Mouse (Mus musculus): ENCODE measurements around the gene Cyyr1. TPM values are rescaled to one million over a fixed set of nuclear protein-coding genes. Genes with fewer than 3 reads are reported as not detected.
"Not testable (repeated sequence)": the region's sequence is repeated elsewhere in the genome, so short reads cannot be mapped to it uniquely, and the experiment has no call there.

The Cyyr1 gene
- 2.8 and 3.8 TPM in 2 replicates for polyA plus RNA-seq (2014; fragmentation: Nextera tagmentation; extraction: Ambion mirVana)

DNA sequence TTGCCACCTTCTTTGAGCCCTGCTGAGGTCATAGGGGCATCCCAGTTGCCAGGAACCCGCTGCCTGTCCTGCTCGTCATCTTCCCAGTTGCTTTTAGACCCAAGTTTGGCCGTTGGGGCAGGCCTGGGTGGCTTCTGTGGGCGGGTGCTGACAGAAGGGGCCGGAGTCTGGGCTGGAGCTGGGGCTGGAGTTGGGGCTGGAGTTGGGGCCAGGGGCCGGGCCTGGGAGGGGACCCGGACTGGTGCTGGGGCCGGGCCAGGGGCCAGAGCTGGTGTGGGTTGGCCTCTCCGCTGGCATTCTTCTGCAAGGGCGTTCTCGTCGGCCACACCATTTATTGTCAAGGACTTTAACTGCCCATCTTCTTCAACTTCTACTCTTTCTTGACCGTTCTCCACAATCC lies at the start of gene Cyyr1:
Gene Cyyr1, minus strand, starts transcription at position 101 of the 400 bp plus-strand sequence.
- not testable (repeated sequence) for H3K27me3 ChIP-seq (ENCODE audit: control insufficient read depth, insufficient read depth, low read length); DNase-seq (ENCODE audit: low spot score, missing footprints); H3K36me3 ChIP-seq (ENCODE audit: control insufficient read depth, insufficient read depth, low read length); H3K4me1 ChIP-seq (ENCODE audit: control insufficient read depth, insufficient read depth, low read length); H3K4me3 ChIP-seq (ENCODE audit: low read depth, low read length); H3K27ac ChIP-seq (ENCODE audit: low read depth, low read length); H3K9me3 ChIP-seq (ENCODE audit: control insufficient read depth, low read length); H3K4me2 ChIP-seq; H3K9ac ChIP-seq (ENCODE audit: low read length); ATAC-seq (ENCODE audit: low FRiP score)
- WGBS, result 64% methylated on average over 7 of the region's 13 CpGs

DNA sequence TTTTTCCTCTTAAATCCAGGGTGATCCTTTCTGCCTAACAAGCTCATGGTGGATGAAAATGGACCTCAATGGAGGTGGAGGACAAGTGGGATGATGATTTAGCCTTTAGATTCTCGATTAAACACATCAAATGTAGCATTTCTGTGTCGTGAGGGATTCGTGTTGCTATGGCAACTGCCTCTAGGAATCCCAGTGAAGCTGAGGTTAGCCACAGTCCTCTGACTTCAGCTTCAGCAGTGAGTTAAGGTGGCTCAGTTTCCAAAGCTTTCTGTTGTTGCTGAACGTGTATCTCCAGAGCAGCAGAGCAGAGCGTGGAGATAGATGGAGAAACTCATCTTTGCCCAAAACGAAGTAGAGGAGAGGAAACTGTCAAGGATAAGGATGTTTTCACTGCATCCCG lies 35.6 kb upstream of the Cyyr1 start:
- ATAC-seq (ENCODE audit: low FRiP score) (no peak), DNase-seq (ENCODE audit: low spot score, missing footprints) (no peak)
- H3K9me3 ChIP-seq (ENCODE audit: control insufficient read depth, low read length), result no peaks in the 10 kb centered on the region
- no peak overlapping the region for H3K4me2 ChIP-seq
- no peak overlapping the region for H3K4me3 ChIP-seq (ENCODE audit: low read depth, low read length)
- H3K27me3 ChIP-seq (ENCODE audit: control insufficient read depth, insufficient read depth, low read length), result no peaks in the 10 kb centered on the region
- no peak overlapping the region for H3K9ac ChIP-seq (ENCODE audit: low read length)
- WGBS, result 56% methylated on average over 7 of the region's 7 CpGs
- H3K27ac ChIP-seq (ENCODE audit: low read depth, low read length), result no peak overlapping the region
- H3K4me1 ChIP-seq (ENCODE audit: control insufficient read depth, insufficient read depth, low read length), result no peaks in the 10 kb centered on the region
- no peaks in the 10 kb centered on the region for H3K36me3 ChIP-seq (ENCODE audit: control insufficient read depth, insufficient read depth, low read length)

DNA sequence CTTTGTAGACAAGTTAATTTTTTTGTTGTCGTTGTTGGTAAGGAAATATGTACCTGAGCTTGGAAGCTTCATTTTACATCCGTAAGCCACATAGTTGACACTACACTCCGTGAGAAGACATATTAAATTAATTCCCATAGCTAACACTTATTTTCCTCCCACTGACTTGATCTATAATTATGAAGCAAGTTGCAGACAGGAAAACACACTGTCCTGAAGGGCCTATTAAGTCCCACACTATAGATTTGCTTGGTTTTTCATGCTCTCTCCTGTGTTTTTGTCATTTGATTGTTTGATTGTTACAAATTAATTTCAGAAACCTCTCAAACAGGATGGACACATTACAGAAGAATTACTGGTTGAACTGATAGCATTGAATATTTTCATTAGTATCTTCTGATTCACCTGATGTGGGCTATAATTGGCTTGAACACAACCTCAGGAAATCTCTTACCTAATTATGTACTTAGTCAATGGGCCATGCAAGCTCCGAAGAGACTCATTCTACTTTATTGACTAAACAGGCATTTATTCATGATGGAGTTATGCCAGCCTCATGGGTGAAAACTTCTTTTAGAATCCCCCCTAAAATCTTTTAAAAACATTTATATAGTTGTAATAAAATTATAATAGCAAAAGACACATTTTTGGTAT lies 34.5 kb upstream of the Cyyr1 start:
- Histone ChIP-seq H3K4me3 (ENCODE audit: low read depth, low read length) (no peak overlapping the region), H3K9ac (ENCODE audit: low read length) (no peak overlapping the region), H3K36me3 (ENCODE audit: control insufficient read depth, insufficient read depth, low read length) (no peaks in the 10 kb centered on the region), H3K4me1 (ENCODE audit: control insufficient read depth, insufficient read depth, low read length) (no peaks in the 10 kb centered on the region), H3K4me2 (no peak overlapping the region), H3K27ac (ENCODE audit: low read depth, low read length) (no peak overlapping the region), H3K27me3 (ENCODE audit: control insufficient read depth, insufficient read depth, low read length) (no peaks in the 10 kb centered on the region), H3K9me3 (ENCODE audit: control insufficient read depth, low read length) (no peaks in the 10 kb centered on the region)
- DNase-seq (ENCODE audit: low spot score, missing footprints) (no peak), ATAC-seq (ENCODE audit: low FRiP score) (no peak)
- 92% methylated on average over 4 of the region's 4 CpGs for WGBS

DNA sequence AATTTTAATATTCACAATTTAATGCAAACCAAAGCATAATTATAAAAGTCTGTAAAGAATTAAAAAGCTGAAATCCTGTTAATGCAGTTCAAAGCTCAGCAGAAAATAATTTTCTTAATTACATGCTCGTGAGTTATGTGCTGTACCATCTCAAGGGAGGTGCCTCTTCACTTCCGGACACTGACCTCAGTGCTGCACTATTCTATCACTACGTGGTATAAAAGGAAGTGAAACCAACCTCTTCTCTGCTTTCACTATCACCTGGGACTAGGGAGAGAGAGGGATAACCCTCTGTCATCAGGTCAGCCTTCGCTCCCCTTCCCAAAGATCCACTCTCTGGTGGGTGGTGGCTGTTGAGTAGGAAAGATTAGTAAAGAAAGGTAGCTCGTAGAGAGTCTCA lies 13.3 kb upstream of the Cyyr1 start:
- Histone ChIP-seq H3K9me3 (ENCODE audit: control insufficient read depth, low read length) (no peaks in the 10 kb centered on the region), H3K4me3 (ENCODE audit: low read depth, low read length) (no peak overlapping the region), H3K27me3 (ENCODE audit: control insufficient read depth, insufficient read depth, low read length) (no peaks in the 10 kb centered on the region), H3K4me1 (ENCODE audit: control insufficient read depth, insufficient read depth, low read length) (no peaks in the 10 kb centered on the region), H3K4me2 (no peak overlapping the region), H3K27ac (ENCODE audit: low read depth, low read length) (no peak overlapping the region), H3K9ac (ENCODE audit: low read length) (no peak overlapping the region), H3K36me3 (ENCODE audit: control insufficient read depth, insufficient read depth, low read length) (no peaks in the 10 kb centered on the region)
- 86% methylated on average over 5 of the region's 5 CpGs for WGBS
- no peak for ATAC-seq (ENCODE audit: low FRiP score)
- DNase-seq (ENCODE audit: low spot score, missing footprints), result peak; percentile 28

DNA sequence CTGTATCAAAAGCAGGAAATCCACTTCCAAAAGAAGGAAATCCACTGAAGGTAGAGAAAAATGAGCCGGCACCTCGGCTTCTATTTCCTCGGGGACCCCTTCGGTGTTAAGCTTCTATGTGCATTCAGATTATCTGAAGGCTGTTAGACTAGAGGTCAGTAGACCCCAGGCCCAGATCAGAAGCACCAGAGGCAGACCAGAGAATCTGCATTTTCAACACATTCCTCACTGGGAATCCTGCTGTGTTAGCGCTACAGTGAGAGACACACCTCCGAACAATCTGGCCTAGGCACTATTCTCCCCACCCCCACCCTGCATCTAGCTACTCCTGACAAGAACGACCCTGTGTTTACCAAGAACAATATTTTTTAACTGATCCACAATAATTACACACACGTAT lies 641 bp upstream of the Cyyr1 start:
- no peak overlapping the region for H3K9ac ChIP-seq (ENCODE audit: low read length)
- peak; percentile 65 for DNase-seq (ENCODE audit: low spot score, missing footprints)
- H3K4me2 ChIP-seq, result no peak overlapping the region
- WGBS, result 46% methylated on average over 8 of the region's 8 CpGs
- H3K27me3 ChIP-seq (ENCODE audit: control insufficient read depth, insufficient read depth, low read length), result no peaks in the 10 kb centered on the region
- H3K4me1 ChIP-seq (ENCODE audit: control insufficient read depth, insufficient read depth, low read length), result peaks cover 5% of the 10 kb centered on the region; the same call in 1 of the 2 replicates
- no peak overlapping the region for H3K4me3 ChIP-seq (ENCODE audit: low read depth, low read length)
- no peaks in the 10 kb centered on the region for H3K9me3 ChIP-seq (ENCODE audit: control insufficient read depth, low read length)
- no peak for ATAC-seq (ENCODE audit: low FRiP score)
- H3K27ac ChIP-seq (ENCODE audit: low read depth, low read length), result no peak overlapping the region
- H3K36me3 ChIP-seq (ENCODE audit: control insufficient read depth, insufficient read depth, low read length), result no peaks in the 10 kb centered on the region

DNA sequence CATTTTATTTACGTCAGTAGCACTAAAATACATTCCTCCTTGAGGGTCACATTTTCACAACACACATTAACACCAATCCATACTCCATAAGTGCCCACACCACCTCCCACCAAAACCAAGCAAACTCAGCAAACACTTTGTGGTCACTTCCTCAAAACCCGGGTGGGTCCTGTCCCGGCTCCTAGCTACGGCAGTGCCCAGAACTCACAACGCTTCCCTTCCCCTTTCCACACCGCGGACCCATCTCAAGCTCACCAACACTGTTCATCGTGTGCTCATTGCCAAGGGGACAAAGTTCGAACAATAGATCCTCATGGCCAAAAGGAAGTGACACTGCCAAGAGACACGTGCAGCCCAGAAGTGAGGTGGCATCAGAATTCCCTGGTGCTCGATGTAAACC lies 1.2 kb downstream of the Cyyr1 start:
- H3K27me3 ChIP-seq (ENCODE audit: control insufficient read depth, insufficient read depth, low read length); H3K27ac ChIP-seq (ENCODE audit: low read depth, low read length); DNase-seq (ENCODE audit: low spot score, missing footprints); H3K36me3 ChIP-seq (ENCODE audit: control insufficient read depth, insufficient read depth, low read length); H3K9me3 ChIP-seq (ENCODE audit: control insufficient read depth, low read length); H3K4me3 ChIP-seq (ENCODE audit: low read depth, low read length); H3K4me1 ChIP-seq (ENCODE audit: control insufficient read depth, insufficient read depth, low read length); H3K4me2 ChIP-seq; ATAC-seq (ENCODE audit: low FRiP score); H3K9ac ChIP-seq (ENCODE audit: low read length): not testable (repeated sequence)
- 89% methylated on average over 1 of the region's 11 CpGs for WGBS

DNA sequence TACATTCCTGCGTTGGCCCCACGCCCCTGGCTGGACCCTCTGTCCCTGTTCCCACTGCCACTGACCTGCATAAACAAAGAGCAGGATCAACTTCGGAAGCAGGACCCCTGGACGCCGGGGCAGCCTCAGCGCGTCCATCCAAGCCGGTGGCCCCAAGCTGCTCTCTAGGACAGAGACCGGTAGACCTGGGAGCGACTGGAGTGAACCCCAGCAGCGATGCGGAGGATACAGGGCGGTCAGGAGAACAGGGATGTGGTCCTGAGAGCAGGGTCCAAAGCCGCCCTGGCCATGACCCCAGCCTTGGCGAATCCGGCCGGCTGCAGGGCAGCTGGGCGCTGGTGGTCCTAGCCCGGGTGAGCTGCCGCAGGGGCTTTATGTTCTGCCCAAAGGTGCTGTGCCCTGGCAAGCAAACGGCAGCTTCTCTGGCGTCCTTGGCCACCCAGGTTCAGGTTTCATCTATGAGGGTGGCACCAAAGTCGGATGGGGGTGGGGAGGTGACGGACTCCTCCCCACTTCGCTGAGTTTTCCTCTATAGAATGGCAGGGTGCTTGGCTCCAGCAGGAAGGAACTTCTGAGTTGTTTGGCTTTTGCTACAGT lies 3.1 kb downstream of the Cyyr1 start:
- WGBS, result under 1% methylated on average over 25 of the region's 25 CpGs
- H3K4me2 ChIP-seq, result peak overlapping the region; percentile 68
- H3K36me3 ChIP-seq (ENCODE audit: control insufficient read depth, insufficient read depth, low read length), result no peaks in the 10 kb centered on the region
- DNase-seq (ENCODE audit: low spot score, missing footprints), result peak; percentile 95
- H3K27me3 ChIP-seq (ENCODE audit: control insufficient read depth, insufficient read depth, low read length), result no peaks in the 10 kb centered on the region
- ATAC-seq (ENCODE audit: low FRiP score), result peak; percentile 74
- no peak overlapping the region for H3K27ac ChIP-seq (ENCODE audit: low read depth, low read length)
- peaks cover 5% of the 10 kb centered on the region; the same call in 1 of the 2 replicates for H3K4me1 ChIP-seq (ENCODE audit: control insufficient read depth, insufficient read depth, low read length)
- H3K9me3 ChIP-seq (ENCODE audit: control insufficient read depth, low read length), result no peaks in the 10 kb centered on the region
- H3K4me3 ChIP-seq (ENCODE audit: low read depth, low read length), result peak overlapping the region; percentile 40
- H3K9ac ChIP-seq (ENCODE audit: low read length), result peak overlapping the region; percentile 74

DNA sequence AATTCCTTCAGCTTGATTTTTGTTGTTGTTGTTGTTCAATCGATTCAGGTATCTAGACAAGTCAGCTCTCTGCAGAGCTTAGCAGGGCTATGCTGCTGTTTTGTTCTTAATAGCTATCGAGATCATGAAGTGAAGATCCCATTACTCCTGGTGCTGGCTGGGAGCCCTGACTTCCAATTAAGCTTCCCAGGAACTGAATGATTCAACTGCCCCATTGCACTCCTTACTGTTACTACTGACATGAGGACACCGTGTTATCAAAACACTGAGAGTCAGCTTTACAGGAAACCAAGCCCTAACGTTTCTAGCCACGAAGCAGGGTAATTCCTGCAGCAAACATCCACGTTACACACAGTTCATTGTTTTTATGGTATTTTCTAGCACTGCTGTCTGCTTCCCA lies 6.7 kb downstream of the Cyyr1 start:
- no peak for ATAC-seq (ENCODE audit: low FRiP score)
- WGBS, result 83% methylated on average over 6 of the region's 6 CpGs

DNA sequence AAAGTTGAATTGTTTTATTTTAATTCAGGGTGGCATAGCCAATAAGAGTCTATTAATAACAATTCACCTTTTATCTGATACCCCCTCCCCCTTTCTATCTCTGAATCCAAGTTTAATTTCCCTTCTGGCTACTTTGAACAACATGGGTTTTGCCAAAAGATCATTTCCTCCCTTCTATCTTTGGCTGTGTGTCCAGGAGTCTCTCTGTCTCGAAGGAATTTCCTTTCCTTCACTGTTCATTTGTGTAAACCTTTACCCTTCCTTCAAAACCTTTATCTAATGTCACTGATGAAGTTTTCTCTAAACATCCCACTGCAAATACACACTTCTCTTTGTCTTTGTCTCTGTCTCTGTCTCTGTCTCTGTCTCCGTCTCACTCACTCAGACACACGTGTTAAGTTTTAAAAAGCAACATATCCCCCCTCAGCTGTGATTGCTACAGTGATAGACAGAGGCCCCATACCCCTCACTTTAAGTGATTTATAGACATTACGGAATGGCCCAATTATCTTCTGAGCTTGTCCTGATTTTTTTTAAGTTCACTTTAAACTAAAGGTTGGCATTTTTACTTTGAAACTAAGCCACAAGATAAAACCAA lies 11.4 kb downstream of the Cyyr1 start:
- Histone ChIP-seq H3K27me3 (ENCODE audit: control insufficient read depth, insufficient read depth, low read length) (no peaks in the 10 kb centered on the region), H3K27ac (ENCODE audit: low read depth, low read length) (no peak overlapping the region), H3K9ac (ENCODE audit: low read length) (no peak overlapping the region), H3K4me3 (ENCODE audit: low read depth, low read length) (no peak overlapping the region), H3K4me2 (no peak overlapping the region), H3K4me1 (ENCODE audit: control insufficient read depth, insufficient read depth, low read length) (no peaks in the 10 kb centered on the region), H3K9me3 (ENCODE audit: control insufficient read depth, low read length) (no peaks in the 10 kb centered on the region), H3K36me3 (ENCODE audit: control insufficient read depth, insufficient read depth, low read length) (no peaks in the 10 kb centered on the region)
- WGBS, result 82% methylated on average over 4 of the region's 4 CpGs
- ATAC-seq (ENCODE audit: low FRiP score) (no peak), DNase-seq (ENCODE audit: low spot score, missing footprints) (no peak)

More for the DNA sequence above, 6.7 kb downstream of the Cyyr1 start:
- Histone ChIP-seq H3K27me3 (ENCODE audit: control insufficient read depth, insufficient read depth, low read length) (no peaks in the 10 kb centered on the region), H3K9me3 (ENCODE audit: control insufficient read depth, low read length) (no peaks in the 10 kb centered on the region), H3K4me3 (ENCODE audit: low read depth, low read length) (no peak overlapping the region), H3K27ac (ENCODE audit: low read depth, low read length) (no peak overlapping the region), H3K9ac (ENCODE audit: low read length) (no peak overlapping the region), H3K36me3 (ENCODE audit: control insufficient read depth, insufficient read depth, low read length) (no peaks in the 10 kb centered on the region), H3K4me2 (no peak overlapping the region), H3K4me1 (ENCODE audit: control insufficient read depth, insufficient read depth, low read length) (peaks cover 5% of the 10 kb centered on the region; the same call in 1 of the 2 replicates)
- DNase-seq (ENCODE audit: low spot score, missing footprints), result peak; percentile 60

Measured in midbrain, embryonic 11.5 days (tissue).